Mouse (Mus musculus): Measurements from ENCODE around the gene Gm5767. TPM values are rescaled to one million over a fixed set of nuclear protein-coding genes. Genes with fewer than 3 reads are reported as not detected.
"Not testable (repeated sequence)": the region's sequence is repeated elsewhere in the genome, so short reads cannot be mapped to it uniquely, and the experiment has no call there.

Gene Gm5767
- polyA plus RNA-seq, 1 experiment from 2014 or later = not detected

- Histone ChIP-seq H3K27ac (no peak overlapping the region), H3K27me3 (ENCODE audit: insufficient read depth, poor library complexity, severe bottlenecking) (no peaks in the 10 kb centered on the region), H3K36me3 (peaks cover 5% of the 10 kb centered on the region; the same call in 1 of the 2 replicates), H3K9me3 (no peaks in the 10 kb centered on the region), H3K4me1 (replicated peaks) (peaks cover 40% of the 10 kb centered on the region), H3K4me3 (no peak overlapping the region)
- DNase-seq (ENCODE audit: low spot score) = no peak
- 90% methylated on average over 7 of the region's 7 CpGs for WGBS
These were observed 51.1 kb downstream of the Gm5767 start for GRCm38 (mm10) chr16:8731630-8732029.

GRCm38 (mm10) chr16:8732450-8732849, 51.9 kb downstream of the Gm5767 start:
- not testable (repeated sequence) for H3K27me3 ChIP-seq (ENCODE audit: insufficient read depth, poor library complexity, severe bottlenecking); H3K9me3 ChIP-seq; H3K4me3 ChIP-seq; H3K27ac ChIP-seq; H3K36me3 ChIP-seq; DNase-seq (ENCODE audit: low spot score)
- H3K4me1 ChIP-seq (replicated peaks) = peaks cover 46% of the 10 kb centered on the region
- 97% methylated on average over 4 of the region's 4 CpGs for WGBS

Other genes with a start within 250 kb of the Gm5767 start
- gene Mettl22, start 210.0 kb upstream of the Gm5767 start, polyA plus RNA-seq (2016; fragmentation: Nextera tagmentation; extraction: Ambion mirVana) = 24.0 and 26.0 TPM in 2 replicates
- gene Abat, start 167.3 kb upstream of the Gm5767 start, polyA plus RNA-seq (2016; fragmentation: Nextera tagmentation; extraction: Ambion mirVana) = 22.7 and 27.2 TPM in 2 replicates
- gene Pmm2, start 43.1 kb upstream of the Gm5767 start, polyA plus RNA-seq (2016; fragmentation: Nextera tagmentation; extraction: Ambion mirVana) = 45.3 and 48.9 TPM in 2 replicates
- gene Tmem186, start 43.1 kb upstream of the Gm5767 start, polyA plus RNA-seq (2016; fragmentation: Nextera tagmentation; extraction: Ambion mirVana) = 22.8 and 23.8 TPM in 2 replicates
- 187 and 235 TPM in 2 replicates for gene Carhsp1, start 8.6 kb upstream of the Gm5767 start, polyA plus RNA-seq (2016; fragmentation: Nextera tagmentation; extraction: Ambion mirVana)
- gene Usp7, start 111.5 kb downstream of the Gm5767 start, polyA plus RNA-seq (2016; fragmentation: Nextera tagmentation; extraction: Ambion mirVana) = 23.3 and 29.8 TPM in 2 replicates
- gene 1810013L24Rik, start 149.3 kb downstream of the Gm5767 start, polyA plus RNA-seq (2016; fragmentation: Nextera tagmentation; extraction: Ambion mirVana) = 19.5 TPM in 2 replicates